Mouse (Mus musculus) heart, embryonic 14.5 days (tissue): Measurements from ENCODE around the gene Nhs. TPM values are rescaled to one million over a fixed set of nuclear protein-coding genes. Genes with fewer than 3 reads are reported as not detected.

Experiments used
- ATAC-seq: fragments of 200-750 bp; cut with Nextera tagmentation; 2 replicates; pipeline ENCODE4 v1.8.0; 2017; ENCODE audit warnings: low read depth, moderate TSS enrichment; ENCODE audit not compliant: insufficient number of reproducible peaks, insufficient read depth, low FRiP score
- H3K27ac ChIP-seq, 2 experiments: fragments of 200-500 bp in 1 of 2; fragments of 300-500 bp in 1 of 2; sonication (generic) in 1 of 2; replicated peaks in 1 of 2; 2 replicates each; pipeline ENCODE4 v1.5.1; 2012 to 2014; ENCODE audit warnings: low read depth in 2 of 2, low read length in 2 of 2, control low read depth in 1 of 2, mild to moderate bottlenecking in 1 of 2, mixed read lengths in 1 of 2; ENCODE audit not compliant: control insufficient read depth in 1 of 2, insufficient read depth in 1 of 2
- H3K27me3 ChIP-seq: fragments of 300-500 bp; sonication (generic); 2 replicates; pipeline ENCODE4 v1.6.1; 2014; ENCODE audit warnings: mild to moderate bottlenecking, low read length, control low read depth; ENCODE audit not compliant: control insufficient read depth, insufficient read depth
- H3K36me3 ChIP-seq: fragments of 300-500 bp; sonication (generic); 2 replicates; pipeline ENCODE4 v1.6.1; 2014; ENCODE audit warnings: mild to moderate bottlenecking, control low read depth, low read length, mixed read lengths; ENCODE audit not compliant: control insufficient read depth, insufficient read depth
- H3K4me1 ChIP-seq, 2 experiments: fragments of 200-500 bp in 1 of 2; fragments of 300-500 bp in 1 of 2; sonication (generic) in 1 of 2; 2 replicates each; pipeline ENCODE4 v1.6.1; 2012 to 2014; ENCODE audit warnings: low read length in 2 of 2, control low read depth in 1 of 2, mixed read lengths in 1 of 2; ENCODE audit not compliant: control insufficient read depth in 2 of 2, insufficient read depth in 2 of 2
- H3K4me2 ChIP-seq: fragments of 300-500 bp; sonication (generic); 2 replicates; pipeline ENCODE4 v1.6.1; 2014; ENCODE audit warnings: mild to moderate bottlenecking, low read length
- H3K4me3 ChIP-seq, 2 experiments: fragments of 200-500 bp in 1 of 2; fragments of 300-500 bp in 1 of 2; sonication (generic) in 1 of 2; 2 replicates each; pipeline ENCODE4 v1.5.1; 2012 to 2014; ENCODE audit warnings: low read length in 2 of 2, mild to moderate bottlenecking in 2 of 2, control low read depth in 1 of 2, low read depth in 1 of 2, moderate library complexity in 1 of 2; ENCODE audit not compliant: control insufficient read depth in 1 of 2, insufficient read depth in 1 of 2
- H3K9ac ChIP-seq: fragments of 300-500 bp; sonication (generic); 2 replicates; pipeline ENCODE4 v1.6.1; 2014; ENCODE audit warnings: mild to moderate bottlenecking, low read length
- H3K9me3 ChIP-seq: fragments of 300-500 bp; sonication (generic); 2 replicates; pipeline ENCODE4 v1.6.1; 2016; ENCODE audit warnings: low read length, control low read depth; ENCODE audit not compliant: control insufficient read depth
- WGBS: fragments of 180-500 bp; shearing (Covaris S2); extraction: QIAGEN DNeasy Blood & Tissue Kit; methylation state at CpG from one replicate; pipeline ENCODE4 v1.1.7; 2014; 5-methylcytosine and 5-hydroxymethylcytosine counted together
- polyA plus RNA-seq: library from polyadenylated mRNA; unstranded; fragments of >200 nt; fragmentation: Nextera tagmentation; extraction: Ambion mirVana; gene quantifications from 2 replicates; pipeline ENCODE4 v1.2.1, GENCODE M21; 2014

Gene Nhs
- polyA plus RNA-seq, 1 experiment from 2014 or later: 0.88 TPM

GRCm38 (mm10) chrX:161967692-161968091, 191.8 kb downstream of the Nhs start:
- H3K9ac ChIP-seq: no peak overlapping the region
- no peak overlapping the region for H3K4me3 ChIP-seq
- H3K9me3 ChIP-seq: no peaks in the 10 kb centered on the region
- H3K27me3 ChIP-seq: no peaks in the 10 kb centered on the region; the same call in 1 of the 2 replicates
- no peak overlapping the region for H3K4me2 ChIP-seq
- WGBS: 30% methylated on average over 4 of the region's 4 CpGs
- ATAC-seq: no peak
- no peak overlapping the region for H3K27ac ChIP-seq
- H3K36me3 ChIP-seq: no peaks in the 10 kb centered on the region
- H3K4me1 ChIP-seq: no peaks in the 10 kb centered on the region

- Histone ChIP-seq H3K9ac (no peak overlapping the region), H3K4me2 (no peak overlapping the region), H3K9me3 (no peaks in the 10 kb centered on the region), H3K27ac (no peak overlapping the region), H3K27me3 (no peaks in the 10 kb centered on the region; the same call in 1 of the 2 replicates), H3K4me3 (no peak overlapping the region), H3K36me3 (no peaks in the 10 kb centered on the region), H3K4me1 (peaks cover 5 to 6% of the 10 kb centered on the region in 2 experiments; a peak in 2 of 4 replicates)
- no peak for ATAC-seq
Observed at GRCm38 (mm10) chrX:161963372-161963771, 196.2 kb downstream of the Nhs start.

- Histone ChIP-seq H3K4me2 (no peak overlapping the region), H3K4me3 (no peak overlapping the region), H3K9ac (no peak overlapping the region), H3K4me1 (peaks cover 5 to 6% of the 10 kb centered on the region in 2 experiments; a peak in 2 of 4 replicates), H3K27me3 (no peaks in the 10 kb centered on the region; the same call in 1 of the 2 replicates), H3K9me3 (no peaks in the 10 kb centered on the region), H3K27ac (no peak overlapping the region), H3K36me3 (no peaks in the 10 kb centered on the region)
- no peak for ATAC-seq
- WGBS: 74% methylated on average over 1 of the region's 1 CpGs
Observed at GRCm38 (mm10) chrX:161962855-161963254, 196.7 kb downstream of the Nhs start.

- Histone ChIP-seq H3K36me3 (no peaks in the 10 kb centered on the region), H3K9ac (no peak overlapping the region), H3K4me2 (no peak overlapping the region), H3K27me3 (no peaks in the 10 kb centered on the region; the same call in none of the 2 replicates), H3K4me3 (no peak overlapping the region), H3K4me1 (peaks cover 5 to 6% of the 10 kb centered on the region in 2 experiments; a peak in 2 of 4 replicates), H3K27ac (peak overlapping the region; percentile 44 to 61; a peak in 3 of 4 replicates), H3K9me3 (no peaks in the 10 kb centered on the region)
- no peak for ATAC-seq
- WGBS: 40% methylated on average over 6 of the region's 6 CpGs
Observed at GRCm38 (mm10) chrX:161961756-161962155, 197.8 kb downstream of the Nhs start.

GRCm38 (mm10) chrX:161961176-161961575, 198.4 kb downstream of the Nhs start:
- H3K4me1 ChIP-seq: peaks cover 5 to 6% of the 10 kb centered on the region in 2 experiments; a peak in 2 of 4 replicates
- no peaks in the 10 kb centered on the region for H3K36me3 ChIP-seq
- 17% methylated on average over 4 of the region's 4 CpGs for WGBS
- no peak overlapping the region for H3K9ac ChIP-seq
- no peaks in the 10 kb centered on the region; the same call in none of the 2 replicates for H3K27me3 ChIP-seq
- H3K9me3 ChIP-seq: no peaks in the 10 kb centered on the region
- H3K4me2 ChIP-seq: no peak overlapping the region
- peak; percentile 66 for ATAC-seq
- no peak overlapping the region for H3K4me3 ChIP-seq
- H3K27ac ChIP-seq: peak overlapping the region; percentile 44 to 61

- no peaks in the 10 kb centered on the region for H3K36me3 ChIP-seq
- no peak overlapping the region for H3K4me2 ChIP-seq
- H3K4me1 ChIP-seq: no peaks in the 10 kb centered on the region
- no peak overlapping the region for H3K9ac ChIP-seq
- H3K27me3 ChIP-seq: no peaks in the 10 kb centered on the region; the same call in 1 of the 2 replicates
- no peaks in the 10 kb centered on the region for H3K9me3 ChIP-seq
- ATAC-seq: no peak
- H3K4me3 ChIP-seq: no peak overlapping the region
- H3K27ac ChIP-seq: 0 out of 4 replicates have a peak overlapping the region, but pooled peaks of 1 of the 2 experiments have one; percentile 3
Observed at GRCm38 (mm10) chrX:161952356-161952755, 207.2 kb downstream of the Nhs start.

GRCm38 (mm10) chrX:161943098-161943680, 216.3 kb downstream of the Nhs start:
- H3K9ac ChIP-seq: no peak overlapping the region
- no peak overlapping the region for H3K4me3 ChIP-seq
- no peak overlapping the region for H3K27ac ChIP-seq
- no peaks in the 10 kb centered on the region for H3K27me3 ChIP-seq
- ATAC-seq: no peak
- no peaks in the 10 kb centered on the region for H3K9me3 ChIP-seq
- no peaks in the 10 kb centered on the region for H3K4me1 ChIP-seq
- 61% methylated on average over 4 of the region's 4 CpGs for WGBS
- H3K4me2 ChIP-seq: no peak overlapping the region
- H3K36me3 ChIP-seq: no peaks in the 10 kb centered on the region

GRCm38 (mm10) chrX:161940696-161941095, 218.8 kb downstream of the Nhs start:
- WGBS: 59% methylated on average over 2 of the region's 2 CpGs
- Histone ChIP-seq H3K36me3 (no peaks in the 10 kb centered on the region), H3K9me3 (no peaks in the 10 kb centered on the region), H3K27ac (no peak overlapping the region), H3K4me3 (no peak overlapping the region), H3K27me3 (no peaks in the 10 kb centered on the region), H3K9ac (no peak overlapping the region), H3K4me2 (no peak overlapping the region), H3K4me1 (no peaks in the 10 kb centered on the region)
- no peak for ATAC-seq
